Mouse (Mus musculus): ENCODE results near the gene Cryzl2. TPM values are rescaled to one million over a fixed set of nuclear protein-coding genes. Genes with fewer than 3 reads are reported as not detected.

The Cryzl2 gene
- total and polyA plus RNA-seq, 3 experiments = 0.04 to 0.12 TPM; not detected in 1

GRCm38 (mm10) chr1:157480901-157481300 lies 22.5 kb downstream of the Cryzl2 start:
- H3K27me3 ChIP-seq (ENCODE audit: control insufficient read depth in 1 of 2, insufficient read depth in 2 of 2, low read length in 2 of 2) = no peaks in the 10 kb centered on the region
- no peaks in the 10 kb centered on the region for H3K79me2 ChIP-seq (ENCODE audit: control insufficient read depth, insufficient read depth, low read length, poor library complexity)
- no peak for TF ChIP-seq KAT2A (conservative IDR thresholded peaks at IDR 0.05; ENCODE audit: low read depth, low read length)
- no peak for TF ChIP-seq GATA1 (IDR thresholded peaks at IDR 0.05; ENCODE audit: low read depth, low read length)
- TF ChIP-seq USF2 (IDR thresholded peaks at IDR 0.05; ENCODE audit: borderline replicate concordance in 1 of 2, insufficient read depth in 1 of 2, low read depth in 1 of 2, low read length in 2 of 2) = no peak
- no peak for TF ChIP-seq USF1 (IDR thresholded peaks at IDR 0.05; ENCODE audit: low read depth, low read length)
- no peak for TF ChIP-seq GABPA (IDR thresholded peaks at IDR 0.05; ENCODE audit: low read depth, low read length)
- no peak for TF ChIP-seq ZMIZ1 (IDR thresholded peaks at IDR 0.05; ENCODE audit: low read depth, low read length)
- TF ChIP-seq BHLHE40 (IDR thresholded peaks at IDR 0.05; ENCODE audit: borderline replicate concordance, low read depth, low read length) = no peak
- TF ChIP-seq MYC (IDR thresholded peaks at IDR 0.05; ENCODE audit: low read depth, low read length) = no peak
- TF ChIP-seq MXI1 (IDR thresholded peaks at IDR 0.05; ENCODE audit: low read depth, low read length) = no peak
- H3K9me3 ChIP-seq (replicated peaks; ENCODE audit: insufficient read depth, low read length) = no peaks in the 10 kb centered on the region
- peaks cover 0 to 6% of the 10 kb centered on the region in 2 experiments; a peak in 2 of 4 replicates for H3K36me3 ChIP-seq (ENCODE audit: control insufficient read depth in 1 of 2, insufficient read depth in 2 of 2, low read length in 2 of 2)
- no peak overlapping the region for H3K9ac ChIP-seq (ENCODE audit: control insufficient read depth, low read depth, low read length, poor library complexity, severe bottlenecking)
- no peak overlapping the region for H3K27ac ChIP-seq (ENCODE audit: control insufficient read depth, low read depth, low read length)
- H3K4me3 ChIP-seq (ENCODE audit: control insufficient read depth in 1 of 2, insufficient read depth in 1 of 2, low read depth in 2 of 2, low read length in 2 of 2) = no peak overlapping the region
- no peak for DNase-seq (ENCODE audit: low read depth, low spot score)
- H3K4me1 ChIP-seq (ENCODE audit: control insufficient read depth in 1 of 2, insufficient read depth in 2 of 2, low read length in 2 of 2) = peaks cover 5 to 7% of the 10 kb centered on the region in 2 experiments

DNA sequence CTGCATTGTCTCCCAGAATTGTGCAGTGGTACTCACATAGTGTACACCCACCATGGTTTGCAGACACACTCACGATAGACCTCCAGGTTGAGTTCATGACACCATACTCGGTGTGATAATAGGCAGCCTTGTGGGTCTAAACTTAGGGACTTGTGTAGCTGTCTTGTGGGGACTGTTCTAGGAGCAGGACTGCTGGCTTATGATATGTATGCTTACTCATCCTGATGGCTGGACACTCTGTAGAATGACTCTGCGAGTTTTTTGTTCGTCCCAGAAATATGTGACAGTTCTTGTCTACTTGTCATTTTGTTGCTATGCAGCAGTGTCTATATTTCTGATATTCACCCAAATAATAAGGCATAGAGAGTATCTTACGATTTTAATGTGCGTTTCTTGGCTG lies 23.3 kb downstream of the Cryzl2 start:
- no peaks in the 10 kb centered on the region for H3K9me3 ChIP-seq (replicated peaks; ENCODE audit: insufficient read depth, low read length)
- no peak overlapping the region for H3K9ac ChIP-seq (ENCODE audit: control insufficient read depth, low read depth, low read length, poor library complexity, severe bottlenecking)
- H3K27ac ChIP-seq (ENCODE audit: control insufficient read depth, low read depth, low read length) = no peak overlapping the region
- no peak overlapping the region for H3K4me3 ChIP-seq (ENCODE audit: control insufficient read depth in 1 of 2, insufficient read depth in 1 of 2, low read depth in 2 of 2, low read length in 2 of 2)
- peaks cover 0 to 6% of the 10 kb centered on the region in 2 experiments; a peak in 2 of 4 replicates for H3K36me3 ChIP-seq (ENCODE audit: control insufficient read depth in 1 of 2, insufficient read depth in 2 of 2, low read length in 2 of 2)
- H3K79me2 ChIP-seq (ENCODE audit: control insufficient read depth, insufficient read depth, low read length, poor library complexity) = no peaks in the 10 kb centered on the region
- H3K4me1 ChIP-seq (ENCODE audit: control insufficient read depth in 1 of 2, insufficient read depth in 2 of 2, low read length in 2 of 2) = peaks cover 5 to 7% of the 10 kb centered on the region in 2 experiments
- TF ChIP-seq SIN3A (IDR thresholded peaks at IDR 0.05; ENCODE audit: low read length) (no peak), MYB (IDR thresholded peaks at IDR 0.05; ENCODE audit: low read depth, low read length) (no peak), ZMIZ1 (IDR thresholded peaks at IDR 0.05; ENCODE audit: low read depth, low read length) (no peak), GABPA (IDR thresholded peaks at IDR 0.05; ENCODE audit: low read depth, low read length) (no peak)
- DNase-seq (ENCODE audit: low read depth, low spot score) = no peak
- no peaks in the 10 kb centered on the region for H3K27me3 ChIP-seq (ENCODE audit: control insufficient read depth in 1 of 2, insufficient read depth in 2 of 2, low read length in 2 of 2)

DNA sequence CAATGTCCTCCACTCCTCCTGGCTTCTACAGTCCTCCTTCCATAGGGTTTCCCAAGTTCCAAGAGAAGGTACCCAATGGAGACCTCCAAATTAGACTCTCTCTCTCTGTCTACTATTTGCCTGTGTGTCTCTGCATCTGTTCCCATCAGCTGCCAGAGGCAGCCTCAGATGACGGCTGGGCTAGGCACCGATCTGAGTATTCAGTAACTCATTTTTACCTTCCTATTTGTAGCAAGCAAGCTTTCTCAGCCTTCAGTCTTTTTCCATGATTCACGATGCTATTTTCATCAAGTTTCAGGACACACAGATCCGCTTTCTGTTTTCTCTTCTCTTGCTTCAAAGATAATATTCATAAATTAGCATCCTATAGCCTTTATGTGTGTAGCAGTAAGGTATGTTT lies 25.8 kb downstream of the Cryzl2 start:
- Histone ChIP-seq H3K4me1 (ENCODE audit: control insufficient read depth in 1 of 2, insufficient read depth in 2 of 2, low read length in 2 of 2) (peaks cover 5 to 7% of the 10 kb centered on the region in 2 experiments), H3K9me3 (replicated peaks; ENCODE audit: insufficient read depth, low read length) (no peaks in the 10 kb centered on the region), H3K36me3 (ENCODE audit: control insufficient read depth in 1 of 2, insufficient read depth in 2 of 2, low read length in 2 of 2) (peaks cover 0 to 6% of the 10 kb centered on the region in 2 experiments; a peak in 2 of 4 replicates), H3K27ac (ENCODE audit: control insufficient read depth, low read depth, low read length) (no peak overlapping the region), H3K79me2 (ENCODE audit: control insufficient read depth, insufficient read depth, low read length, poor library complexity) (no peaks in the 10 kb centered on the region), H3K9ac (ENCODE audit: control insufficient read depth, low read depth, low read length, poor library complexity, severe bottlenecking) (no peak overlapping the region), H3K4me3 (ENCODE audit: control insufficient read depth in 1 of 2, insufficient read depth in 1 of 2, low read depth in 2 of 2, low read length in 2 of 2) (no peak overlapping the region), H3K27me3 (ENCODE audit: control insufficient read depth in 1 of 2, insufficient read depth in 2 of 2, low read length in 2 of 2) (no peaks in the 10 kb centered on the region; a peak in 1 of 4 replicates)
- TF ChIP-seq SIN3A (IDR thresholded peaks at IDR 0.05; ENCODE audit: low read length) (no peak), MEF2A (IDR thresholded peaks at IDR 0.05; ENCODE audit: extremely low read depth, insufficient replicate concordance, low read depth, low read length, poor library complexity, severe bottlenecking) (no peak), KAT2A (conservative IDR thresholded peaks at IDR 0.05; ENCODE audit: low read depth, low read length) (no peak), RCOR1 (IDR thresholded peaks at IDR 0.05; ENCODE audit: low read depth, low read length) (no peak), CHD2 (IDR thresholded peaks at IDR 0.05; ENCODE audit: low read length) (no peak), MYB (IDR thresholded peaks at IDR 0.05; ENCODE audit: low read depth, low read length) (no peak), POLR2AphosphoS5 (IDR thresholded peaks at IDR 0.05; ENCODE audit: borderline replicate concordance, low read depth, low read length) (no peak), CHD1 (IDR thresholded peaks at IDR 0.05; ENCODE audit: low read depth, low read length) (no peak), MYC (IDR thresholded peaks at IDR 0.05; ENCODE audit: low read depth, low read length) (no peak), ELF1 (IDR thresholded peaks at IDR 0.05; ENCODE audit: low read depth, low read length) (no peak), NELFE (IDR thresholded peaks at IDR 0.05; ENCODE audit: low read depth, low read length) (no peak), ZKSCAN1 (IDR thresholded peaks at IDR 0.05; ENCODE audit: low read depth, low read length) (no peak), SMC3 (IDR thresholded peaks at IDR 0.05; ENCODE audit: low read depth, low read length) (no peak), CTCF (IDR thresholded peaks at IDR 0.05 in 2 of 3, conservative IDR thresholded peaks at IDR 0.05 in 1 of 3; ENCODE audit: control insufficient read depth in 1 of 3, insufficient read depth in 1 of 3, low read depth in 2 of 3, low read length in 3 of 3, poor library complexity in 1 of 3, severe bottlenecking in 1 of 3) (no peak), TAL1 (IDR thresholded peaks at IDR 0.05; ENCODE audit: low read length) (no peak), POLR2AphosphoS2 (IDR thresholded peaks at IDR 0.05; ENCODE audit: low read length) (no peak), TBP (IDR thresholded peaks at IDR 0.05; ENCODE audit: low read depth, low read length) (no peak), ZC3H11A (IDR thresholded peaks at IDR 0.05; ENCODE audit: low read depth, low read length) (no peak)
- no peak for DNase-seq (ENCODE audit: low read depth, low spot score)

All from MEL (cell line).